Mouse (Mus musculus) myocyte (in vitro differentiated cells): ENCODE data around the gene Olfr1123.

Source experiments
- E2F4 ChIP-seq: IDR thresholded peaks from one replicate; pipeline ENCODE4 v1.6.1; 2011; ENCODE audit warnings: mild to moderate bottlenecking, control low read depth, moderate library complexity; ENCODE audit not compliant: insufficient read depth
- POLR2A ChIP-seq: IDR thresholded peaks from one replicate; pipeline ENCODE4 v1.6.1; 2011; ENCODE audit warnings: low read depth, mild to moderate bottlenecking, control low read depth, moderate library complexity; ENCODE audit not compliant: insufficient read length
- SRF ChIP-seq: IDR thresholded peaks from one replicate; pipeline ENCODE4 v1.6.1; 2011; ENCODE audit warnings: low read depth; ENCODE audit not compliant: control insufficient read depth, insufficient read length
- USF1 ChIP-seq: IDR thresholded peaks from one replicate; pipeline ENCODE4 v1.6.1; 2011; ENCODE audit warnings: low read depth, mild to moderate bottlenecking, control low read depth, moderate library complexity

- TF ChIP-seq E2F4 (no peak), POLR2A (no peak), USF1 (no peak), SRF (no peak)
Measured at GRCm38 (mm10) chr2:87429975-87430374, 13.5 kb downstream of the Olfr1123 start, which contains the start of gene Olfr1124.
